20 mouse cellular contexts compared by ENCODE assay signal in genomic region chr19:7506321-7506720, GRCm38 (mm10).
"Had no signal": no experiment of that assay in that cellular context is flagged by ENCODE, and none has a peak within 500 bp of the region (broad histone marks: within the 10 kb centered on the region; RNA-seq: fewer than 3 reads in every experiment).

No protein-coding gene starts in this region.

- DNase-seq: lung, adult 2 months; lung, postnatal 14 days; lung, postnatal 36 days; retina, postnatal 1 day; right cerebral cortex, adult 18-20 months; right cerebral cortex, postnatal 25 days; right cerebral cortex, postnatal 4 days; spleen, adult 18-20 months; thymus, adult 18-20 months; thymus, postnatal 14 days; thymus, postnatal 36 days had no signal

- H3K4me3 ChIP-seq: lung, embryonic 15.5 days; megakaryocyte, embryonic 14.5 days; midbrain, embryonic 13.5 days; midbrain, embryonic 15.5 days; neural tube, embryonic 13.5 days; neural tube, embryonic 15.5 days had no signal

- H3K4me2 ChIP-seq: lung, embryonic 15.5 days; midbrain, embryonic 11.5 days; midbrain, embryonic 13.5 days; midbrain, embryonic 15.5 days; neural tube, embryonic 13.5 days; neural tube, embryonic 15.5 days had no signal

- H3K27me3 ChIP-seq: lung, embryonic 15.5 days; megakaryocyte, embryonic 14.5 days; midbrain, embryonic 13.5 days; midbrain, embryonic 15.5 days; neural tube, embryonic 13.5 days; neural tube, embryonic 15.5 days had no signal

- H3K4me1 ChIP-seq: midbrain, embryonic 13.5 days; midbrain, embryonic 15.5 days; neural tube, embryonic 13.5 days had no signal

- H3K9ac ChIP-seq: lung, embryonic 15.5 days; midbrain, embryonic 13.5 days; midbrain, embryonic 15.5 days; neural tube, embryonic 13.5 days; neural tube, embryonic 15.5 days had no signal

- ATAC-seq: lung, postnatal 0 days; midbrain, embryonic 13.5 days; midbrain, embryonic 15.5 days had no signal

- H3K27ac ChIP-seq: lung, embryonic 15.5 days; macrophage; midbrain, embryonic 13.5 days; midbrain, embryonic 15.5 days; neural tube, embryonic 13.5 days; neural tube, embryonic 15.5 days had no signal

- H3K9me3 ChIP-seq: lung, embryonic 15.5 days; megakaryocyte, embryonic 14.5 days; midbrain, embryonic 13.5 days; midbrain, embryonic 15.5 days; neural tube, embryonic 13.5 days; neural tube, embryonic 15.5 days had no signal
